In genomic region chr3:50076979-50077378, GRCm38 (mm10) we compare ENCODE assay signal across 8 mouse cellular contexts.
DNase-seq lines count a peak whose midpoint lies in the region; ATAC-seq lines count a peak whose summit lies in the region.

No protein-coding gene starts in this region.

- H3K9ac ChIP-seq in midbrain, embryonic 11.5 days (ENCODE audit: low read length) = no peak overlapping the region
- no peak overlapping the region for H3K9ac ChIP-seq in midbrain, embryonic 16.5 days (ENCODE audit: low read depth, low read length)
- no peak overlapping the region for H3K9ac ChIP-seq in liver, embryonic 11.5 days (ENCODE audit: low read depth, low read length)

- no peak overlapping the region for H3K4me3 ChIP-seq in midbrain, embryonic 11.5 days (ENCODE audit: low read depth, low read length)
- no peak overlapping the region for H3K4me3 ChIP-seq in midbrain, embryonic 16.5 days (ENCODE audit: low read depth, low read length)
- no peak overlapping the region for H3K4me3 ChIP-seq in liver, embryonic 11.5 days (ENCODE audit: low read depth, low read length)

- no peaks in the 10 kb centered on the region for H3K36me3 ChIP-seq in midbrain, embryonic 11.5 days (ENCODE audit: control insufficient read depth, insufficient read depth, low read length)
- no peaks in the 10 kb centered on the region for H3K36me3 ChIP-seq in midbrain, embryonic 16.5 days (ENCODE audit: control insufficient read depth, insufficient read depth, low read length)
- H3K36me3 ChIP-seq in liver, embryonic 11.5 days (ENCODE audit: control insufficient read depth, insufficient read depth, low read length) = no peaks in the 10 kb centered on the region

- H3K9me3 ChIP-seq in midbrain, embryonic 11.5 days (ENCODE audit: control insufficient read depth, low read length) = no peaks in the 10 kb centered on the region
- no peaks in the 10 kb centered on the region; the same call in 1 of the 2 replicates for H3K9me3 ChIP-seq in midbrain, embryonic 16.5 days (replicated peaks; ENCODE audit: control insufficient read depth, low read length, poor library complexity, severe bottlenecking)
- no peaks in the 10 kb centered on the region for H3K9me3 ChIP-seq in liver, embryonic 11.5 days (ENCODE audit: control insufficient read depth, low read length)

- peak; percentile 97 for DNase-seq in midbrain, embryonic 11.5 days (ENCODE audit: low spot score, missing footprints)
- peak; percentile 64 for DNase-seq in adrenal gland, postnatal 14 days
- DNase-seq in fibroblast of lung, adult 2 months (ENCODE audit: low read depth) = peak; percentile 39
- DNase-seq in kidney, postnatal 14 days = peak; percentile 72
- peak; percentile 43 for DNase-seq in liver, embryonic 11.5 days (ENCODE audit: low spot score)
- peak; percentile 54 for DNase-seq in right cerebral cortex, postnatal 4 days
- DNase-seq in spleen, postnatal 14 days (ENCODE audit: low spot score in 2 of 2) = no peak

- H3K27me3 ChIP-seq in midbrain, embryonic 11.5 days (ENCODE audit: control insufficient read depth, insufficient read depth, low read length) = no peaks in the 10 kb centered on the region
- no peaks in the 10 kb centered on the region for H3K27me3 ChIP-seq in midbrain, embryonic 16.5 days (ENCODE audit: control insufficient read depth, insufficient read depth, low read depth, low read length)
- H3K27me3 ChIP-seq in liver, embryonic 11.5 days (replicated peaks; ENCODE audit: control insufficient read depth, insufficient read depth, low read length) = no peaks in the 10 kb centered on the region

- WGBS in midbrain, embryonic 11.5 days = 20% methylated on average over 7 of the region's 7 CpGs
- 20% methylated on average over 7 of the region's 7 CpGs for WGBS in midbrain, embryonic 16.5 days
- 17% methylated on average over 7 of the region's 7 CpGs for WGBS in liver, embryonic 11.5 days

- ATAC-seq in midbrain, embryonic 11.5 days (ENCODE audit: low FRiP score) = peak; percentile 67; the same call in 1 of the 2 replicates
- no peak for ATAC-seq in midbrain, embryonic 16.5 days
- no peak for ATAC-seq in liver, embryonic 11.5 days (replicated peaks; ENCODE audit: low FRiP score)

- no peak overlapping the region for H3K27ac ChIP-seq in midbrain, embryonic 11.5 days (ENCODE audit: low read depth, low read length)
- no peak overlapping the region for H3K27ac ChIP-seq in midbrain, embryonic 16.5 days (ENCODE audit: low read length)
- H3K27ac ChIP-seq in liver, embryonic 11.5 days (ENCODE audit: low read depth, low read length) = no peak overlapping the region

- H3K4me1 ChIP-seq in midbrain, embryonic 11.5 days (ENCODE audit: control insufficient read depth, insufficient read depth, low read length) = no peaks in the 10 kb centered on the region
- no peaks in the 10 kb centered on the region for H3K4me1 ChIP-seq in midbrain, embryonic 16.5 days (ENCODE audit: control insufficient read depth, insufficient read depth, low read length)
- H3K4me1 ChIP-seq in liver, embryonic 11.5 days (replicated peaks; ENCODE audit: control insufficient read depth, insufficient read depth, low read length) = no peaks in the 10 kb centered on the region

- H3K4me2 ChIP-seq in midbrain, embryonic 11.5 days = no peak overlapping the region
- H3K4me2 ChIP-seq in midbrain, embryonic 16.5 days (ENCODE audit: low read length) = no peak overlapping the region
- no peak overlapping the region for H3K4me2 ChIP-seq in liver, embryonic 11.5 days

Comparison
In these comparisons a context has a peak if more than half of its experiments do, and no peak if none do; other contexts are left out.
1. DNase-seq: peak in midbrain, embryonic 11.5 days (single experiment), adrenal gland, postnatal 14 days (single experiment), fibroblast of lung, adult 2 months (single experiment), kidney, postnatal 14 days (single experiment), liver, embryonic 11.5 days (single experiment) and right cerebral cortex, postnatal 4 days (single experiment); none in spleen, postnatal 14 days (0 of 2).